Mouse (Mus musculus) testis, adult 2 months (tissue): Measurements from ENCODE around the gene Fgfbp3. TPM values are rescaled to one million over a fixed set of nuclear protein-coding genes. Genes with fewer than 3 reads are reported as not detected.

ENCODE experiments used
- H3K27ac ChIP-seq: fragments of 200-500 bp; 2 replicates; pipeline ENCODE4 v1.5.1; 2012; ENCODE audit warnings: low read depth, low read length; ENCODE audit not compliant: control insufficient read depth, insufficient read depth
- H3K27me3 ChIP-seq: fragments of 200-500 bp; 2 replicates; pipeline ENCODE4 v1.6.1; 2012; ENCODE audit warnings: mild to moderate bottlenecking, low read length, moderate library complexity; ENCODE audit not compliant: control insufficient read depth, insufficient read depth
- H3K36me3 ChIP-seq: fragments of 200-500 bp; 2 replicates; pipeline ENCODE4 v1.6.1; 2012; ENCODE audit warnings: mild to moderate bottlenecking, low read length; ENCODE audit not compliant: control insufficient read depth, insufficient read depth
- H3K4me1 ChIP-seq: fragments of 200-500 bp; 2 replicates; pipeline ENCODE4 v1.6.1; 2012; ENCODE audit warnings: low read length; ENCODE audit not compliant: control insufficient read depth, insufficient read depth
- H3K4me3 ChIP-seq: fragments of 200-500 bp; 2 replicates; pipeline ENCODE4 v1.5.1; 2012; ENCODE audit warnings: low read depth, mild to moderate bottlenecking, low read length, moderate library complexity, mixed read lengths; ENCODE audit not compliant: control insufficient read depth
- CTCF ChIP-seq: fragments of 200-500 bp; IDR thresholded peaks from 2 replicates; pipeline ENCODE4 v1.5.1; 2012; ENCODE audit warnings: low read depth, mild to moderate bottlenecking, inconsistent platforms, low read length, moderate library complexity; ENCODE audit not compliant: control insufficient read depth, insufficient read depth, insufficient replicate concordance
- POLR2A ChIP-seq: fragments of 200-500 bp; IDR thresholded peaks from 2 replicates; pipeline ENCODE4 v1.6.1; 2012; ENCODE audit warnings: low read depth, mild to moderate bottlenecking, inconsistent platforms, low read length, moderate library complexity; ENCODE audit not compliant: control insufficient read depth
- polyA plus RNA-seq: library from polyadenylated mRNA; depleted of rRNA; stranded (reverse); fragments of >200 nt; gene quantifications from 2 replicates; pipeline ENCODE4 v1.2.3, GENCODE M21; 2012

The Fgfbp3 gene
- polyA plus RNA-seq, 1 experiment = 0.16 TPM

- Histone ChIP-seq H3K27me3 (no peaks in the 10 kb centered on the region), H3K36me3 (no peaks in the 10 kb centered on the region), H3K27ac (no peak overlapping the region), H3K4me3 (no peak overlapping the region), H3K4me1 (no peaks in the 10 kb centered on the region)
- TF ChIP-seq POLR2A (no peak), CTCF (no peak)
Observed at GRCm38 (mm10) chr19:36936285-36936684, 16.9 kb upstream of the Fgfbp3 start.

GRCm38 (mm10) chr19:36932613-36933012 lies 13.2 kb upstream of the Fgfbp3 start:
- Histone ChIP-seq H3K4me1 (no peaks in the 10 kb centered on the region), H3K27me3 (no peaks in the 10 kb centered on the region), H3K27ac (no peak overlapping the region), H3K36me3 (no peaks in the 10 kb centered on the region), H3K4me3 (no peak overlapping the region)
- TF ChIP-seq POLR2A (no peak), CTCF (no peak)

GRCm38 (mm10) chr19:36932097-36932496 lies 12.7 kb upstream of the Fgfbp3 start:
- Histone ChIP-seq H3K36me3 (no peaks in the 10 kb centered on the region), H3K27ac (no peak overlapping the region), H3K4me3 (no peak overlapping the region), H3K27me3 (no peaks in the 10 kb centered on the region), H3K4me1 (no peaks in the 10 kb centered on the region)
- TF ChIP-seq POLR2A (no peak), CTCF (no peak)

GRCm38 (mm10) chr19:36929816-36930215 lies 10.4 kb upstream of the Fgfbp3 start:
- Histone ChIP-seq H3K4me3 (no peak overlapping the region), H3K27me3 (no peaks in the 10 kb centered on the region), H3K4me1 (no peaks in the 10 kb centered on the region; the same call in 1 of the 2 replicates), H3K36me3 (no peaks in the 10 kb centered on the region), H3K27ac (no peak overlapping the region)
- TF ChIP-seq POLR2A (no peak), CTCF (no peak)

- no peak for TF ChIP-seq CTCF
- Histone ChIP-seq H3K36me3 (no peaks in the 10 kb centered on the region), H3K4me3 (no peak overlapping the region), H3K27ac (no peak overlapping the region), H3K27me3 (no peaks in the 10 kb centered on the region), H3K4me1 (no peaks in the 10 kb centered on the region; the same call in 1 of the 2 replicates)
Observed at GRCm38 (mm10) chr19:36927800-36928361, 8.5 kb upstream of the Fgfbp3 start.

- Histone ChIP-seq H3K36me3 (no peaks in the 10 kb centered on the region), H3K27ac (peak overlapping the region; percentile 93), H3K4me1 (no peaks in the 10 kb centered on the region; the same call in 1 of the 2 replicates), H3K4me3 (peak overlapping the region; percentile 97), H3K27me3 (no peaks in the 10 kb centered on the region)
- TF ChIP-seq POLR2A = no peak
- TF ChIP-seq CTCF = no peak
Observed at GRCm38 (mm10) chr19:36926553-36927236, 7.3 kb upstream of the Fgfbp3 start.

- H3K4me1 ChIP-seq = no peaks in the 10 kb centered on the region; the same call in 1 of the 2 replicates
- TF ChIP-seq CTCF = no peak
- TF ChIP-seq POLR2A = peak; percentile 98
- H3K36me3 ChIP-seq = no peaks in the 10 kb centered on the region
- peak within 1 kb of the TSS; percentile 97 for H3K4me3 ChIP-seq
- H3K27me3 ChIP-seq = no peaks in the 10 kb centered on the region
- peak within 1 kb of the TSS; percentile 93 for H3K27ac ChIP-seq
Observed at GRCm38 (mm10) chr19:36925671-36926552, 6.5 kb upstream of the Fgfbp3 start, which contains the start of gene Btaf1. TSS of gene Btaf1 (plus strand) at chr19:36926079.
